Mouse (Mus musculus) heart, postnatal 0 days (tissue): Measurements from ENCODE around the gene Kdm7a. TPM values are rescaled to one million over a fixed set of nuclear protein-coding genes. Genes with fewer than 3 reads are reported as not detected.

ENCODE experiments used
- ATAC-seq: fragments of 200-750 bp; cut with Nextera tagmentation; 2 replicates; pipeline ENCODE4 v1.8.0; 2017; ENCODE audit warnings: low read depth, moderate number of reproducible peaks, moderate library complexity; ENCODE audit not compliant: insufficient read depth
- DNase-seq: peaks from one replicate; pipeline ENCODE4 v3.0.0-alpha.2; 2016; ENCODE audit warnings: low spot score
- H3K27ac ChIP-seq: fragments of 300-500 bp; sonication (generic); 2 replicates; pipeline ENCODE4 v1.5.1; 2014; ENCODE audit warnings: low read depth, mild to moderate bottlenecking
- H3K27me3 ChIP-seq: fragments of 300-500 bp; sonication (generic); 2 replicates; pipeline ENCODE4 v1.6.1; 2014; ENCODE audit warnings: low read length, mixed read lengths; ENCODE audit not compliant: control insufficient read depth, insufficient read depth
- H3K36me3 ChIP-seq: fragments of 300-500 bp; sonication (generic); replicated peaks from 2 replicates; pipeline ENCODE4 v1.6.1; 2014; ENCODE audit warnings: low read length, mixed read lengths; ENCODE audit not compliant: control insufficient read depth, insufficient read depth
- H3K4me1 ChIP-seq: fragments of 300-500 bp; sonication (generic); 2 replicates; pipeline ENCODE4 v1.6.1; 2014; ENCODE audit warnings: antibody characterized with exemption; ENCODE audit not compliant: control insufficient read depth, insufficient read depth
- H3K4me2 ChIP-seq: fragments of 300-500 bp; sonication (generic); 2 replicates; pipeline ENCODE4 v1.6.1; 2014; ENCODE audit warnings: low read depth, mild to moderate bottlenecking, low read length, moderate library complexity
- H3K4me3 ChIP-seq: fragments of 300-500 bp; sonication (generic); 2 replicates; pipeline ENCODE4 v1.5.1; 2014; ENCODE audit warnings: low read depth, low read length
- H3K9ac ChIP-seq: fragments of 300-500 bp; sonication (generic); replicated peaks from 2 replicates; pipeline ENCODE4 v1.6.1; 2014; ENCODE audit warnings: low read depth, low read length, mixed read lengths
- H3K9me3 ChIP-seq: fragments of 300-500 bp; sonication (generic); replicated peaks from 2 replicates; pipeline ENCODE4 v1.6.1; 2016; ENCODE audit warnings: low read length; ENCODE audit not compliant: control insufficient read depth
- CTCF ChIP-seq: IDR thresholded peaks from 2 replicates; pipeline ENCODE4 v1.5.1; 2016; ENCODE audit warnings: antibody characterized with exemption, control low read depth, low read depth
- EP300 ChIP-seq: IDR thresholded peaks from 2 replicates; pipeline ENCODE4 v1.6.1; 2016; ENCODE audit warnings: antibody characterized with exemption, low read depth
- WGBS: fragments of 180-500 bp; shearing (Covaris S2); extraction: QIAGEN DNeasy Blood & Tissue Kit; methylation state at CpG from one replicate; pipeline ENCODE4 v1.1.7; 2014; 5-methylcytosine and 5-hydroxymethylcytosine counted together
- polyA plus RNA-seq: library from polyadenylated mRNA; unstranded; fragments of >200 nt; fragmentation: Nextera tagmentation; extraction: Ambion mirVana; gene quantifications from 2 replicates; pipeline ENCODE4 v1.2.1, GENCODE M21; 2015
- total RNA-seq: library from RNA; depleted of rRNA; stranded (reverse); fragments of >200 nt; gene quantifications from 2 replicates; pipeline ENCODE4 v1.2.3, GENCODE M21; 2014; ENCODE audit warnings: low replicate concordance

The Kdm7a gene
- total and polyA plus RNA-seq, 2 experiments from 2014 or later, result 4.0 to 10.1 TPM

- ATAC-seq, result no peak
- Histone ChIP-seq H3K9ac (no peak overlapping the region), H3K4me1 (no peaks in the 10 kb centered on the region), H3K9me3 (no peaks in the 10 kb centered on the region), H3K4me2 (no peak overlapping the region), H3K36me3 (no peaks in the 10 kb centered on the region), H3K4me3 (no peak overlapping the region), H3K27me3 (no peaks in the 10 kb centered on the region), H3K27ac (no peak overlapping the region)
- WGBS, result 84% methylated on average over 2 of the region's 2 CpGs
- DNase-seq, result no peak
- TF ChIP-seq EP300 (no peak), CTCF (no peak)
These were observed 11.4 kb upstream of the Kdm7a start for GRCm38 (mm10) chr6:39217961-39218360.

- no peak for TF ChIP-seq EP300
- 91% methylated on average over 3 of the region's 3 CpGs for WGBS
These were observed 10.5 kb upstream of the Kdm7a start for GRCm38 (mm10) chr6:39217138-39217537.

GRCm38 (mm10) chr6:39214949-39215606, 8.5 kb upstream of the Kdm7a start:
- DNase-seq (no peak), ATAC-seq (no peak)
- Histone ChIP-seq H3K9ac (no peak overlapping the region), H3K36me3 (no peaks in the 10 kb centered on the region), H3K4me2 (no peak overlapping the region), H3K4me3 (no peak overlapping the region), H3K27me3 (no peaks in the 10 kb centered on the region), H3K27ac (no peak overlapping the region), H3K9me3 (no peaks in the 10 kb centered on the region), H3K4me1 (no peaks in the 10 kb centered on the region)
- TF ChIP-seq EP300 (no peak), CTCF (no peak)
- WGBS, result 74% methylated on average over 5 of the region's 5 CpGs

More at GRCm38 (mm10) chr6:39217138-39217537, 10.5 kb upstream of the Kdm7a start:
- no peak overlapping the region for H3K9ac ChIP-seq
- DNase-seq (no peak), ATAC-seq (no peak)
- H3K36me3 ChIP-seq, result no peaks in the 10 kb centered on the region
- no peak overlapping the region for H3K4me3 ChIP-seq
- no peaks in the 10 kb centered on the region for H3K27me3 ChIP-seq
- H3K4me2 ChIP-seq, result no peak overlapping the region
- H3K4me1 ChIP-seq, result no peaks in the 10 kb centered on the region
- no peak overlapping the region for H3K27ac ChIP-seq
- H3K9me3 ChIP-seq, result no peaks in the 10 kb centered on the region

- Histone ChIP-seq H3K4me3 (no peak overlapping the region), H3K27me3 (no peaks in the 10 kb centered on the region), H3K4me1 (no peaks in the 10 kb centered on the region), H3K9me3 (no peaks in the 10 kb centered on the region), H3K4me2 (no peak overlapping the region), H3K9ac (no peak overlapping the region), H3K27ac (no peak overlapping the region), H3K36me3 (no peaks in the 10 kb centered on the region)
- no peak for DNase-seq
- no peak for TF ChIP-seq EP300
- WGBS, result 86% methylated on average over 4 of the region's 4 CpGs
- ATAC-seq, result no peak
These were observed 3.1 kb upstream of the Kdm7a start for GRCm38 (mm10) chr6:39209677-39210076.

- Histone ChIP-seq H3K36me3 (no peaks in the 10 kb centered on the region), H3K9me3 (no peaks in the 10 kb centered on the region), H3K4me1 (no peaks in the 10 kb centered on the region), H3K27me3 (no peaks in the 10 kb centered on the region), H3K4me2 (no peak overlapping the region), H3K4me3 (no peak overlapping the region), H3K27ac (no peak overlapping the region), H3K9ac (no peak overlapping the region)
- 79% methylated on average over 4 of the region's 4 CpGs for WGBS
- ATAC-seq, result no peak
- TF ChIP-seq EP300, result no peak
- no peak for TF ChIP-seq CTCF
- no peak for DNase-seq
These were observed 1.6 kb upstream of the Kdm7a start for GRCm38 (mm10) chr6:39208181-39208580.
